Mouse (Mus musculus) retina, postnatal 7 days (tissue): ENCODE results near the gene Insl6.

Experiments used
- DNase-seq: peaks from one replicate; pipeline ENCODE4 v3.0.0-alpha.2; 2012; ENCODE audit warnings: low read depth, low spot score

Gene Insl6

DNA sequence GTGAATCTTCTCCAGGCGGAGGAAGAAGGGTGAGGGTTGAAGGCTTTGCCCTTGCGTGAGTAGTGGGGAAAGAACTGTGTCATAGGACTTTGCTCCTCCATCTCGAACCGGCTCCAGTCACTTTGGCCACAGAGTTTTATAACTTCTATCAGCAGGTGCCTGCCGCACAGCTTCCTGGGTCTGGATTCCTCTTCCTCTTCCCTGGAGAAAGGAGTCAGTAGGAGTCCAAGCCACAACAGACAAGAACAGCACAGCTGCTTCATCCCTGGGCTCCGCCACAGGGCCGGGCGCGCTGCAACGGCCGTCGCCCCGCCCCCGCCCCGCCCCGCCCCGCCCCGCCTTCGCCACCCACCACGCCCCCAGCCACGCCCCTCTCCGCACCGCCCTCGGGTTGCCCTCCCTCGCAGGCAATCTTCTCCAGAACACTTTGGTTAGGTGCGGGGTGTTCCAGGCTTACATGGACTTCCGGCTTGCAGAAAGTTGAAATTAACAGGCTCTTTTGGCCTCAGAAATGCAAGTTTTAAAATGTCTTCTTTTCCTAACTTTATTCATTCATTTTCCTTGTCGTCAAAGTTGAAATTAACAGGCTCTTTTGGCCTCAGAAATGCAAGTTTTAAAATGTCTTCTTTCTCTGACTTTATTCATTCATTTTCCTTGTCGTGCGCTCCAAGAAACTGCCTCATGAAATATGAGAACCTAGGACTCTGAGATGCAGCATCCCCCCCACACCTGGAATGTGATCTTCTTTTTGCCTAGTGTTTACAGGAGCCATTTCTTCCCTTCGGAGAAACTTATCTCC, at the start of gene Insl6:
Insl6 (minus strand) TSS at position 304 of the 799 bp plus-strand sequence.
- peak; percentile 19 for DNase-seq

DNA sequence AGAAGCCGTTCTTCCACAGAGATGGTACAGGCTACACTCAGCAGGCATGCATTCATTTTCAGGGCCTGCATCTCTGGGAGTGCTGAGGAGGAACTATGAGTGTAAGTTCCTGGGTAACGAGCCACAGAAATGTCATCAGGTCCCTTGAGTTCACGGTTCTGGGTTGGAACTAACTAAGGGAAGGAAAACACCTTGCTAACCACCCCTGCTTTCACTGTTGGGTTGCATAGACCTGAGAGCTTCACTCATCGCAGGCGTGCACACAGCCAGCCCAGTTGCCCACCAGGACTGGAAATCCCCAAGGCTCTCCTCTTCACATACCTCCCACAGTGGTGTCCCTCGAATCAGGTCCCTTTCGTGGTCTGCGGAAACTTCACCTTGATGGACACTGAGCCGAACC, 49.8 kb upstream of the Insl6 start:
- no peak for DNase-seq

DNA sequence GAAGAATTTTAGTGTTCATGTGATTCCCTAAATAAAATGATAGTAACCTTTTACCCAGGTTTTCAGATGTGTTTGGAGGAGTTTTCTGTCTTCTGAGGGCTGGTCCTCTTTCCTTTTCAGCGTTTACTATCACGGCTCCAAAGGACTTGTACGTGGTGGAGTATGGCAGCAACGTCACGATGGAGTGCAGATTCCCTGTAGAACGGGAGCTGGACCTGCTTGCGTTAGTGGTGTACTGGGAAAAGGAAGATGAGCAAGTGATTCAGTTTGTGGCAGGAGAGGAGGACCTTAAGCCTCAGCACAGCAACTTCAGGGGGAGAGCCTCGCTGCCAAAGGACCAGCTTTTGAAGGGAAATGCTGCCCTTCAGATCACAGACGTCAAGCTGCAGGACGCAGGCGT, 48.3 kb upstream of the Insl6 start:
- no peak for DNase-seq

DNA sequence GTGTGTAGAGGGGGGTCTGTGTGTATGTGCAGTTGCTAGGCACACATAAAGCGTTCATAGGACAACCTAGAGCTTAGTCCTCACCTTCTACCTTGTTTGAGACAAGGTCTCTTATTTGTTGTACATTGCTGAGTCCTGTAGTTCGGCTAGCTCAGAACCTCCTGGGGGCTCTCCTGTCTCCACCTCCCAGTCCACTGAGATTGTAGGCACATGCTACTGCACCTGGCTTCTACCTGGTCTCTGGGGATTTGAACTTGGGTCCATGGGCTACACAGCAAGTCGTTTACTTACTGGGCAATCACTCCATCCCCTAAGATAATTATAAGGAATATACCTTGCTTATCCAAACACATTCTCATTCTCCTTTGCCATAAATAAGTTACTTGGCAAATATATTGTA, 47.5 kb upstream of the Insl6 start:
- no peak for DNase-seq

DNA sequence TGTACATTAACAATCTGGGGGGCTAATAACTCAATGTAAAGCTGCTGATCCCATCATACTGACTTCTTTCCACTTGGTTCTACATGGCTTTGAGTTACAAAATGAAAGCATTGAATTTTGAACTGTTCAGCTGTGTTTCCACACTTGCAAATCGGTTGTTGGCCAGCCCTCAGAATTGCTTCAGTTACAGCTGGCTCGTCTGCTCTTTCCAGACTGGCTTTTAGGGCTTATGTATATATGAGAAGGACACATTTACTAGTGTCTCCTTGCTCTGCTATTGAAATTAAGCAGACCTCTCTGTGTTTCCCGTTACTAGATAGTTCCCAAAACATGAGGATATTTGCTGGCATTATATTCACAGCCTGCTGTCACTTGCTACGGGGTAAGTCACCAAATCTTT, 47.0 kb upstream of the Insl6 start:
- no peak for DNase-seq

DNA sequence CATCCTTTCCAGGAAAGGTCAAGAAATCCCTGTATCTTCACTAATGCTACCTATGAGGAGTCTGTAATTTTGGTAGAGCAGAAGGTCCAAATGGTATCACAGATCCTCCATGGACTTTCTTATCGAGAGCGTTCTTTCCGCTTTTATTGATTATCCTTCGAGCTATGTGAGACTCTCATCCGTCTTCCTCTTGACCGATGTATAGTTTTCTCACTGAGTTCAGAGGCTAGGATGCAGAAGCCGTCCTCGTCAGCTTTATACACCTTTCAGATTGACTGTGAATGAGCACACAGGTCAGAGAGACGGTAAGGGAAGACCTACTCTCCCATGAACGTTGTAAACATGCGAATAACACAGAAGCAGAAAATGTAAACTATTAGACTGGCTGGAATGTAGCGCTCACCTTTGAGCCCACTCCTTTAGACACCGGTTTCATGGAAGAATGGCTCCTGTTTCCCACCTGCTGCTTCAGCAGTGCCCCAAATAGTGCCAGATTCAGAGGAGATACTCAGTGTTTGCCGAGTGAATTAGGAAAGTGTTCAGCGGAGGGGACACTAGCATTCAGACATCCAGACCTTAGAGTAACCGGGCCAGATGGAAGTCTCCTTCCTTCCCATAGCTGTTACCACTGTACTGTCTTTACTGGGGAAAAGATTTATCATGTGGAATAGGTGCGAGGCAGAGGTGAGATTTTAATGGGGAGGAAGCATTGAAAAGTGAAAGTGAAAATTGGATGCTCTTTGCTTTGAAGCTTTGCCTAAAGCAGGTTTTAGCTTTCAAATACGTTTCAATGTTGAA, 46.3 kb upstream of the Insl6 start:
- no peak for DNase-seq

DNA sequence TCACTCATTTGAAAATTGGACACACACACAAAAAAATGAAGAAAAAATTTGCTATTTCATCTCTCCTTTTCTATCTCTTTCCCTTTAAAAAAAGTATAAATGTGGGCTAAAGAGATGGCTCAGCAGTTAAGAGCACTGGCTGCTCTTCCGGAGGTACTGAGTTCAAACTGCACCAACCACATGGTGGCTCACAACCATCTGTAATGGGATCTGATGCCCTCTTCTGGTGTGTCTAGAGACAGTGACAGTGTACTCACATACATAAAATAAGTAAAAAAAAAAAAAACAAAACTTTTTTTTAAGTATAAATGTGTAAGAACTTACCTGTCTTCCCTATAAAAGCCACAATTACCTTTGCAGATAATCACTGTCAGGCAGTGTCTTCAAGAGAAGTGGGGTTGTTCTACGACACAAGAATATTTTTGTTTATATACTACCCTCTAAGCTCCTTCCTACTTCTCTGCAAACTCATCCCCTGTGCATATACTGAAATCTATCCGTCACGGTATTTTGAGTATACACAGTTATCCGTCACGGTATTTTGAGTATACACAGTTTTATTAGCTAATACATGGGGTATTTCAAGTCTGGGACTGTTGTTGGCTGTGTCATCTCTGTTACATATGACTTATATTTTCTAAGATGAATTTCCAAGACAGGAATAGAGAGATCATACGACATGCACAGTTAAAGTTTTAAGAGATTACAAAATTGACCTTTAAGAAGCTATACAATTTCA, 45.6 kb upstream of the Insl6 start:
- DNase-seq, result no peak

DNA sequence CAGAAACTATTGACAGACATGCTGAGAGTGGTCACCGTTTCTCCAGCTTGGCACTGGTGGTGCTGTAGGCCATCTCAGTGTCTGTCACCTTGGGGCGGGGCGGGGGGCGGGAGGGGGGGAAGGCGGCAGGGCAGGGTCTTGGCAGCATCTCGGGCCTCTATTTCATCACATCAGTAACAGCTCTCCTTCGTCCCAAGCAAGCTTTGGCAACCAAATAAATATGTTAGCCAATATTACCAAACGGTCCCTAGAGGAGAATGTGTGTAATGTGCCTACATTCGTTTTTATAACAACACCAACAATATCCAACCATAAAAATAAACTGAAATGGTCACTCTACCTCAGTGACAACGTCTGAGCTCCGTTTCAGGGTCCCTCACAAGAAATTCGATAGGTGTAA, 45.0 kb upstream of the Insl6 start:
- DNase-seq, result no peak

DNA sequence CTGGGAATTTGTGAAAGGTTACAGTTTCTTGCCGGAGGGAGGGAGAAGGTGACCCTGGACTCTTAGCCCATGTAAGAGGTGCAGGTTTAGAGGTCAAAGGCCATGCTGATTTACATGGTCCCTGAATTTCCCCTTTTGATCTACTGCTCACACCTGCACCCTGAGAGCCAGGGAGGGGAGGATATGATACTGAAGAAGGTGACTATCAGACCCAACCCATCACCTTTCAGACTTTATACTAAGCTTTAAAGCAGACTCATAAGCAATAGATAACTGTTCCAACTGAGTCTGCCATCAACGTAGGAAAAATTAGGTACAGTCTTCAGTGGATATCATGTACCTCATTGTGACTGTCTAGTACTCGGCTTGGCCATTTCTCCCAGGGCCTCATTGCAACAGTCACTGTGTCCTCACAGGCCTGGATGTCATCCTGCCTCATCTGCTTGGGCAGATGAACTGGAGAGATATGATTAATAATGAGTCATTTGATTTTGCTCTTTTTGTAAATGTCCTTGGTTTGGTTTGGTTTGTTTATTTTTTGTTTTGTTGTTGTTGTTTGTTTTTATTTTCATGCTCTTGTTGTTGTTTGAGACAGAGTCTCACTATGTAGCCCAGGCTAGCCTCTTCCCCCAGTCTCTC, 43.6 kb upstream of the Insl6 start:
- no peak for DNase-seq

DNA sequence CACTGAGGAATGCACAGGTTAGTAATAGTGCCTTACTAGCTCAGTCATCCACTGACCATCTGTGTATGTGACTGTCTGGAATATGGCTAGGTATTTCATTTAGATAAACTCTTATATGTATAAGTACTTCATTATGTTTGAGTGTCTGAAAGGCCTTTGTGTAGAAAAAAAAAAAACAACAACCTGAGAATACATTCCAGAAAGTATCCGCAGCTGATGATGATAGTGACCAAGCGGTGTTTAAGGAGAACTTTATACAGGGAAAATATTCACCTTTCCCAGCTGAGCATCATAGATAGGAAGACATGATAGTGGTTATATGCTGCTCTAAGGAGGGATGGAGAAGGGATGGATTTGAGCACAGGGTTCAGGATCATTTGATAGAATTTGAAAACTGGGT, 42.9 kb upstream of the Insl6 start:
- no peak for DNase-seq

DNA sequence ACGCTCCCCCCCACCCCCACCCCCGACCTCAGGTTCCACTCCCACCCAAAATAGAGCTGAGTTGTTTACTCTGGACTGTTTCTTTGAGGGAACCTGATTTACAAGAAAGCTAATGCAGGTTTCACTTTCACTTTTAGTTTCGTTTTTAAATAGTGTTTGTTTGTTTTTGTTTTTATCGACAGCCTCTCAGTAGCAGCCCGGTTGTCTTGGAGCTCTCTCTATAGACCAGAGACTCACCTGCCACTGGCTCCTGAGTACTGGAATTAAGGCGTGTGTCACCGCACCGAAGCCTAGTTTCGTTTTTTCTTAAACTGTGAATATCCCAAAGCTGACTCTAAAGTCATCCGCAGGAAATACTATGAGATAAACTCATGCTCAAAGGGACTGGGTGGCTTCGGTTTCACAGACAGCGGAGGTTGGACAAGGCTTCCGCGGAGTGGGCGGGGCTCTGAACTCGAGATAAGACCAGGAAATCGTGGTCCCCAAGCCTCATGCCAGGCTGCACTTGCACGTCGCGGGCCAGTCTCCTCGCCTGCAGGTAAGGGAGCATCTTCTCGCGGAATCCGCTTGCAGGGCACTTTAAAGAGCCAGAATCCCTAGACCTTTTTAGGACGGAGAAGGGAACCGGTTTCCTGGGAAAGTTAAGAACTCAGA, 41.9 kb upstream of the Insl6 start, which contains the start of the genes Plgrkt and Cd274:
Plgrkt (minus strand) TSS at position 422 of the 654 bp plus-strand sequence.
Cd274 (plus strand) TSS at position 487 of the 654 bp plus-strand sequence.
- no peak for DNase-seq

DNA sequence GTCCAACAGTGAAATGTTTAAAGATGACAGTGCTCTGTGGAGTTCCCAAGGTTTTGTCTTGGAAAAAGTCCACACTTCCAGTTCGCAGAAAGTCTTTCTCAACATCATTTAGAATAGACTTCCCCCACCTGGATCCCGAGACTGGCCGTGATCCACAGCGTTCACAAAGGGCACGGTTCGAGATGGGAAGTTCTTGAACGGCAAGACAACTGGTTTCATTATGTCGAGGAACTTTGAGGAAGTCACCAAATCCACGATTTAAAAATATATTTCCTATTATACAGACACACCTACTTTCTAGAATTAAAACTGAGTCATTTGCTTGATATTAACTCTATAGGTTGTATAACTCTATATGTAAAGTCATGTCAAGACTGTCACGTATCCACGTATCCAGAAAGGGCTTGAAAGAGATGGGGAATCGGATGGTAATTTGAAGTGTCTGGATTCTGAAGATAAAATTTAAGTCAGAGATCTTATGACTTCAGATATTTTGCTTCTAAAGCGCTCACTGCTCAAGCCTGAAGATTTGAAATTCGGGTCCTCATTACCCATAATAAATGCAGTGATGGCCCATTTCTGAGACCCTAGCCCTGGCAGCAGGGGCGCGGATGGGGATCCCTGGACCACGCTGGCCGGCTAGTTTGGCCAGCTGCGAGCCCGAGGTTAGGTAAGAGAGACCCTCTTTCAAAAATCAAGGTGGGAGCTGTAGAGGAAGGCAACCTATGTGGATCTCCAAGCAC, 41.2 kb upstream of the Insl6 start:
- DNase-seq, result no peak

DNA sequence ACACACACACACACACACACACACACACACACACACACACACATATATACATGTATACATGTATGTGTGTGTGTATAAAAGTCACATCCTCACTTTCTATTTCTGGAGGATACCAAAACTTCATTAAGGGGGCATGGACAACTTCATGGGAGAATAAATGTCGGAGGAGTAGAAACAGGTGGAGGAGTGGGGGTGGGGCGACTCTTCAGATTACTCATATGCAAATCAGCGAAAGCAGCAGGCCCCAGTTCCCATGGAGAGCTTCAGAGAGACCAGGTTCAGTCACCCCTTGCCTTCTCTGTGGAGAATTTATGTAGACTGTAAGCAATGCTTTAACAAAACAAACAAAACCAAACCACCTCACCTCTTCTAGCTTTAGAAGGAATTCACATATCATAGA, 39.9 kb upstream of the Insl6 start:
- no peak for DNase-seq

DNA sequence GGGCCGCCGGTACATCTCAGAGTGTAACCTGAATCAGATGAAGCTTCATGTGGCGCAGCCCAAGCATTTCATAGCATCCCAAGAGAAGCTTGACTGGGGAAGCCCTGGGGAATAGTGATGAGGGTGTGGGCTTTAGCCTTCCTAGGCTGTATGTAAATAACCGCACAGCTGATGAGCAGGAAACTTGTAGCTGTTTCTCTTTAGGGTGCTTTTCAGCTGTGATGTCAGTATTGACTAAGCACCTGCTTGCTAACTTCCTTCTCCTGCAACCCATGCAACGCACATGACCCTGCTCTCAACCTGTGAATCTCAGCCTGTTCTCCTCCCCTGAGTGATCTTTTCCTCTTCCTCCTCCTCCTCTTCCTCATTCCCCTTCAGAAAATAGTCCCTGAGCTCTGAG, 38.9 kb upstream of the Insl6 start:
- DNase-seq, result no peak

DNA sequence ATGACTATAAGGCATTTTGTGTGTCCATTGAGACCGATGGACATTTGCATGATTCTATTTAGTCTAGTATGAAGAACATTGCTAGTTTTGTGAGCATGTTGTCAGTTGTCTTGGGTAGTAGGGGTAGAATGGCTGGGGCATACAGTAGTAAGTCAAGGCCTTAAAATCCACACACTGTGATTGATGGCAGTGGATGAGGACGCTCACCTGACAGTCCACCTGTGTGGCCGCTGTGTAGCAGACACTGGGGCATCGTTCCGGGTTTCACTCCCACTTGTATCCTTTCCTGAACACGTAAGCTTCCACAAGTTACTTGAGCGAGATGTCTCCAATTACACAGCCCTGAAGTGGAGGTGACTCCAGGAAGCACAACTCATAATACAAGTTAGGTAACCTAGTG, 38.4 kb upstream of the Insl6 start:
- DNase-seq, result no peak

DNA sequence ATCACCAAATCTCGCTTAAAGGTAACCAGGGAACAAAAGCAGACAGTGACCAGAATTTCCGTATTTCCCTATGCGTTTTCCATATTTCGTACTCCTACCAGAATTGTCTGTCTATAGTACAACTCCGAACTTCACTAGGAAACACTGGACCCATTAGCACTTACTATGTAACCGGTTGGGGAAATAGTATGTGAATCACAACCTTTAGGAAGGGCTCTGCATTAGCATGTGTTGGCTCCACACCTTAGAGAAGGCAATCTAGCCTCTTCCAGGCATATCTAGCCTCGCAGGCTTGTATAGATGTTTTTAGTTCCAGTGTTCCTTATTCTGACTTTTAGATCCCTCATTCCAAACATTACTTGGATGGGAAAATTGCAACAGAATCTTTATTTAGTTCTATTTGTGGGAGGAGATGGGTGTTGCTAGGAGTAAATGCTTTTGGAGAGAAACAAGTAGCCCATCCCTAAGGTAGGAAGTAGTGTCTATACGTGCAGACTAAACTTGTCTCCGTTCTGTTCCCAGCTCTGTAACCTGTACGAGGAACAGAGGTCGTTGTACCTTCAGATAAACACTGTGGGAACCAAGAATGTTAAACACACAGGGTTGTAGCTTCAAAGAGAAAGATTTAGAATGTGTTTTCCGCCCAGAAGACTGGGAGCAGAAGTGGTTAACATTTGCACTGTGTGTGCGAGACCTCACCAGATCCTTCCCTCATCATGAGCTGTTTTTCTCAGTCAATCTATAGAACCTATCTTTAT, 37.2 kb upstream of the Insl6 start:
- DNase-seq, result no peak

DNA sequence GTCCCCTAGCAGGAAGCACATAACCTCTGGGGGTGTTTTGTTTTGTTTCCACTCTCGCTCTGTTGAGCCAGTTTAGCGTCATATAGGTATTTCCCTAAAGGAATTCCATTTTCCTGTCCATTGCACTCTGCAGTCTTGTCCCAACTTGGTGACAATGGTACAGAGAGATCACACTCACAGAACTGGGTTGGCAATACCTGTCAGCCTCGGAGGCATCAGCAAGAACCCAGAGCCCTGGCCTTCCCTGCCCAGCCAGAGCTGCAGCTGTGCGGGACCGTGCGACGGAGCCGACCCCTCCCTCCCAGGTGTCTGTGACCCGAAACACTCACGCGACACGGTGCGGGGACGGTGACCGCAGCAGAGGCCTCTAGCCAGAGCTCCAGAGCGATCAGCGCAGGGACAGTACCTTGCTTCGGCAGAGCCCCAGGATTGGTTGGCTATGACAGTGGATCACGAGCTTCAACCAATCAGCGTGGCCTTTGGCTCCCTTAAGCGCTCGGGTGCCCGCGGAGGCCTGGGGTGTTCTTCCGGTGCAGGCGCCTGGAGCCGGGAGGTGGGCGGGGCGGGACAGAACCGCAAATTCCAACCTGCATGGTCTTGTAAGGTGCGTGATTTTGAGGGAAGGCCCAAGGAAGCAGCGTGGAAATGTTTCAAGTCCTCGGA, 36.4 kb upstream of the Insl6 start:
- DNase-seq, result peak; percentile 88

DNA sequence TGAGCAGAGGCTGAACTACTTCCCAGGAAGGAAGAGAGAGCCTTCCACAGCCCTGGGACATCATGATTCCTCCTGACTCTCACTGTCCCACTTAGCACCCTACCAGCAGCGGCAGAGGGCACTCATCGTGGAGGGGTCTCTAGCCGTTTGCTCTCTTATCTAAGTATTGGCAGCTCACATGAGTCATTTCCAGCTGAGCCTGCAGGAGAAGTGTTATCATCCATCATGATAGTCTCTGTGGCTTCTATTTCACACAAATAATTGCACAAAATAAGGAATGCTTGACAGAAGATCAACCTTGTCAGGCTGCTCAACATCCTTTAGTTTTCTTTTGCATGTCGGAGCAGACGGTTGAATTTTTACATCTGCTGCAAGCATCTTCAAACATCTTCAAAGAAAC, 35.1 kb upstream of the Insl6 start:
- no peak for DNase-seq

DNA sequence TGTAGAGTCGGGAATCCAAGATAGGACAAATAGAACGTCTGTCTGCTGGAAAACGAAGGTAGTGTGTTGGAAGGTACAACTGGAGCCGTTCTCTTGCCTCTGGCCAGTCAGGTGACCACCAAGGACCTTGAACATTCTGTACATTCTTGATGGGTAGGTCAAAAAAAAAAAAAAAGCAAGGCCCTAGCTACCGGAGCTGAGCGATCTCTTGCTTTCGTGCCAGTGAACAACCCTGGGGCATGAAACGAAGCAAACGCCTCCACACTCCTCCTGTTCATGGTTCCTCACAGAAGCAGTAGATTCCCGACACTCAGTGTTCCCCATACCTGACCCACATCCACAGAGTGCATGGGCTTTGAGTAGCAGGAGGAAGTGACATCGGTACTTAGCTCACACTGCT, 31.1 kb upstream of the Insl6 start:
- DNase-seq, result no peak
